16 mouse cellular contexts compared by ENCODE assay signal in the genomic region with DNA sequence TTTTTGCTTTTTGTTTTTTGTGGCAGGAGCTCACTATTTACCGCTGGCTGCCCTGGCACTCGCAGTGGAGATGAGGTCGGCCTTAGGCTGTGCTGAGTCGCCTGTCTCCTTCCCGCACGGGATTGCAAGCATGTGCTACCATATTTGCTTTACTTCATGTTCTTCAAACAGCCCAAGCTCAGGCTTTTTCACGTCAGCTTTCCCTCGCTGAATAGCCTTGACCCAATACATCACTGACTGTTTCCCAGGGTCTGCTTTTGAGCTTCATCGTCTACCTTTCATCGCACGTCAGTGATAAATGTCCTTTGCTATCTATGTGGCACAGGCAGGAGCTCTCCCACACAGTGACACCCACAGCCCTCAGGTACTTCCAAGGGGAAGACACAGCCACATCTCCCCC. TPM values are rescaled to one million over a fixed set of nuclear protein-coding genes. Genes with fewer than 3 reads are reported as not detected.
DNase-seq lines count a peak whose midpoint lies in the region.
"Had no signal": no experiment of that assay in that cellular context is flagged by ENCODE, and none has a peak within 500 bp of the region (broad histone marks: within the 10 kb centered on the region; RNA-seq: fewer than 3 reads in every experiment).

No protein-coding gene starts in this region.

- peak; percentile 19 to 61 for DNase-seq in adrenal gland, adult (ENCODE audit: inconsistent age in 2 of 2, low spot score in 1 of 2)
- DNase-seq in adrenal gland, adult 8-10 months = no peak
- peak; percentile 9 for DNase-seq in adrenal gland, adult 2 months
- DNase-seq in adrenal gland, postnatal 10 days = no peak
- DNase-seq in heart, adult 11 months = peak; percentile 79
- DNase-seq in heart, adult 18-20 months = no peak
- DNase-seq: adrenal gland, postnatal 25 days; adrenal gland, postnatal 36 days; B cell, adult 2 months; cerebellum, adult 11 months; cerebellum, adult 11-12 months; cerebellum, adult 18-20 months; cerebellum, adult 2 months; cerebellum, adult 8-10 months; cerebellum, adult 9-10 months; cerebellum, adult 9-11 months had no signal

RNA-seq across cellular contexts. Expression of a gene that starts 32.4 kb away (rescaled TPM):
- 10 to 100 TPM; 45.7 to 63.8 (median 50.0) TPM for total RNA-seq in adrenal gland, adult 8-10 months (2022)
- 10 to 100 TPM; 49.2 to 53.7 TPM for total RNA-seq in adrenal gland, adult 2 months (2021)
- 4.2 and 4.8 TPM in 2 replicates for polyA plus RNA-seq in adrenal gland, adult 2 months (2012; rRNA removed)
- 10 to 100 TPM; 46.9 to 48.8 TPM for total RNA-seq in adrenal gland, postnatal 10 days (2021)
- 10 to 100 TPM; 45.0 to 47.4 TPM for total RNA-seq in heart, adult 18-20 months (2021)

RNA-seq across cellular contexts. Expression of a gene that starts 42.4 kb away (rescaled TPM):
- total RNA-seq in adrenal gland, adult 8-10 months (2022) = 10 to 100 TPM; 33.6 to 38.5 (median 37.4) TPM
- total RNA-seq in adrenal gland, adult 2 months (2021) = 10 to 100 TPM; 25.2 to 56.7 TPM
- polyA plus RNA-seq in adrenal gland, adult 2 months (2012; rRNA removed) = 21.7 and 26.6 TPM in 2 replicates
- 10 to 100 TPM; 29.2 to 31.6 TPM for total RNA-seq in adrenal gland, postnatal 10 days (2021)
- total RNA-seq in heart, adult 18-20 months (2021) = 10 to 100 TPM; 16.4 to 17.8 TPM

RNA-seq across cellular contexts. Expression of a gene that starts 42.4 kb away (rescaled TPM):
- total RNA-seq in adrenal gland, adult 8-10 months (2022) = 100 to 1,000 TPM in 2 of 4 experiments, 10 to 100 TPM in 2; 96.3 to 116 (median 101) TPM
- total RNA-seq in adrenal gland, adult 2 months (2021) = 100 to 1,000 TPM in 1 of 2 experiments, 10 to 100 TPM in 1; 97.8 to 121 TPM
- 5.7 and 6.6 TPM in 2 replicates for polyA plus RNA-seq in adrenal gland, adult 2 months (2012; rRNA removed)
- 100 to 1,000 TPM in 1 of 2 experiments, 10 to 100 TPM in 1; 89.4 to 100 TPM for total RNA-seq in adrenal gland, postnatal 10 days (2021)
- total RNA-seq in heart, adult 18-20 months (2021) = 100 to 1,000 TPM; 142 to 150 TPM

Comparison
In these comparisons a context has a peak if more than half of its experiments do, and no peak if none do; other contexts are left out.
1. DNase-seq: peak in adrenal gland, adult (2 of 2), adrenal gland, adult 2 months (single experiment) and heart, adult 11 months (single experiment); none in adrenal gland, adult 8-10 months (single experiment), adrenal gland, postnatal 10 days (single experiment) and heart, adult 18-20 months (0 of 2).